In genomic region chr17:75877848-75878247, GRCm38 (mm10) we compare ENCODE assay signal across 13 mouse cellular contexts.
DNase-seq lines count a peak whose midpoint lies in the region; ATAC-seq and TF ChIP-seq lines count a peak whose summit lies in the region.
"Had no signal": no experiment of that assay in that cellular context is flagged by ENCODE, and none has a peak within 500 bp of the region (broad histone marks: within the 10 kb centered on the region; RNA-seq: fewer than 3 reads in every experiment).

No protein-coding gene starts in this region.

- no peak for DNase-seq in kidney, adult 2 months
- no peak for DNase-seq in midbrain, embryonic 10.5 days (ENCODE audit: low spot score)
- DNase-seq in Patski (ENCODE audit: low read depth, low spot score) = no peak
- DNase-seq in midbrain, postnatal 0 days (ENCODE audit: low spot score) = peak; percentile 37
- DNase-seq in heart, postnatal 25 days (ENCODE audit: low spot score) = no peak
- no peak for DNase-seq in gastrocnemius, postnatal 36 days
- DNase-seq: kidney, postnatal 14 days; right cerebral cortex, postnatal 4 days had no signal

- ATAC-seq in kidney, embryonic 14.5 days (ENCODE audit: low FRiP score, low TSS enrichment) = no peak
- peak; percentile 50; the same call in 1 of the 2 replicates for ATAC-seq in midbrain, embryonic 13.5 days
- ATAC-seq in Patski = no peak
- no peak for ATAC-seq in midbrain, postnatal 0 days (ENCODE audit: low FRiP score)

- H3K4me2 ChIP-seq in kidney, embryonic 14.5 days (replicated peaks; ENCODE audit: low read depth, low read length) = no peak overlapping the region
- H3K4me2 ChIP-seq in midbrain, embryonic 13.5 days (replicated peaks) = no peak overlapping the region
- no peak overlapping the region for H3K4me2 ChIP-seq in midbrain, postnatal 0 days (ENCODE audit: low read depth, low read length, poor library complexity, severe bottlenecking)
- H3K4me2 ChIP-seq: heart, embryonic 15.5 days; hindbrain, embryonic 15.5 days had no signal

- no peak for TF ChIP-seq POLR2A in kidney, adult 2 months (IDR thresholded peaks at IDR 0.05; ENCODE audit: low read depth, low read length)

- no peaks in the 10 kb centered on the region for H3K9me3 ChIP-seq in kidney, embryonic 14.5 days (ENCODE audit: control insufficient read depth, low read length)
- H3K9me3 ChIP-seq in midbrain, embryonic 13.5 days = no peaks in the 10 kb centered on the region
- H3K9me3 ChIP-seq in midbrain, embryonic 10.5 days (replicated peaks) = no peaks in the 10 kb centered on the region
- H3K9me3 ChIP-seq in midbrain, postnatal 0 days (ENCODE audit: low read length) = no peaks in the 10 kb centered on the region
- H3K9me3 ChIP-seq: heart, embryonic 15.5 days; hindbrain, embryonic 15.5 days had no signal

- no peak overlapping the region for H3K4me3 ChIP-seq in kidney, adult 2 months (ENCODE audit: insufficient read depth, low read depth, low read length)
- H3K4me3 ChIP-seq in kidney, embryonic 14.5 days (ENCODE audit: low read length) = no peak overlapping the region
- H3K4me3 ChIP-seq in midbrain, embryonic 13.5 days (replicated peaks) = no peak overlapping the region
- no peak overlapping the region for H3K4me3 ChIP-seq in midbrain, embryonic 10.5 days
- no peak overlapping the region for H3K4me3 ChIP-seq in midbrain, postnatal 0 days (ENCODE audit: low read depth, low read length)
- H3K4me3 ChIP-seq: heart, embryonic 15.5 days; hindbrain, embryonic 15.5 days; megakaryocyte, embryonic 14.5 days had no signal

- TF ChIP-seq CTCF in kidney, adult 2 months (conservative IDR thresholded peaks at IDR 0.05; ENCODE audit: insufficient read depth, insufficient read length, low read depth, low read length) = peak; percentile 38; the same call in 1 of the 2 replicates
- peak; percentile 62 for TF ChIP-seq CTCF in Patski (IDR thresholded peaks at IDR 0.05)
- TF ChIP-seq CTCF in midbrain, postnatal 0 days (IDR thresholded peaks at IDR 0.05) = peak; percentile 72

- H3K9ac ChIP-seq in kidney, embryonic 14.5 days (ENCODE audit: low read depth, low read length) = no peak overlapping the region
- no peak overlapping the region for H3K9ac ChIP-seq in midbrain, embryonic 13.5 days (replicated peaks)
- H3K9ac ChIP-seq in midbrain, postnatal 0 days (replicated peaks; ENCODE audit: low read length, poor library complexity, severe bottlenecking) = no peak overlapping the region
- H3K9ac ChIP-seq: heart, embryonic 15.5 days; hindbrain, embryonic 15.5 days had no signal

- WGBS in kidney, adult 2 months = 18% methylated on average over 1 of the region's 1 CpGs
- 27% methylated on average over 1 of the region's 1 CpGs for WGBS in kidney, embryonic 14.5 days
- 28% methylated on average over 1 of the region's 1 CpGs for WGBS in midbrain, embryonic 13.5 days
- 37% methylated on average over 1 of the region's 1 CpGs for WGBS in midbrain, embryonic 10.5 days
- WGBS in midbrain, postnatal 0 days = 25% methylated on average over 1 of the region's 1 CpGs

- H3K36me3 ChIP-seq in kidney, adult 2 months (ENCODE audit: control insufficient read depth, insufficient read depth, low read length) = no peaks in the 10 kb centered on the region
- H3K36me3 ChIP-seq in kidney, embryonic 14.5 days (ENCODE audit: control insufficient read depth, insufficient read depth, low read length) = no peaks in the 10 kb centered on the region
- H3K36me3 ChIP-seq in midbrain, embryonic 13.5 days = no peaks in the 10 kb centered on the region
- H3K36me3 ChIP-seq in midbrain, embryonic 10.5 days = no peaks in the 10 kb centered on the region
- no peaks in the 10 kb centered on the region for H3K36me3 ChIP-seq in midbrain, postnatal 0 days (ENCODE audit: insufficient read depth, low read length)
- H3K36me3 ChIP-seq: heart, embryonic 15.5 days; hindbrain, embryonic 15.5 days had no signal

- no peaks in the 10 kb centered on the region for H3K4me1 ChIP-seq in kidney, adult 2 months (ENCODE audit: control insufficient read depth, insufficient read depth, low read length)
- no peaks in the 10 kb centered on the region for H3K4me1 ChIP-seq in kidney, embryonic 14.5 days (ENCODE audit: control insufficient read depth, insufficient read depth, low read length)
- no peaks in the 10 kb centered on the region for H3K4me1 ChIP-seq in midbrain, embryonic 13.5 days (replicated peaks)
- H3K4me1 ChIP-seq in midbrain, embryonic 10.5 days = no peaks in the 10 kb centered on the region
- H3K4me1 ChIP-seq in midbrain, postnatal 0 days (ENCODE audit: insufficient read depth, low read length) = no peaks in the 10 kb centered on the region
- H3K4me1 ChIP-seq: heart, embryonic 15.5 days; hindbrain, embryonic 15.5 days; megakaryocyte, embryonic 14.5 days had no signal

- no peak overlapping the region for H3K27ac ChIP-seq in kidney, adult 2 months (ENCODE audit: insufficient read depth, low read depth, low read length)
- no peak overlapping the region for H3K27ac ChIP-seq in kidney, embryonic 14.5 days (ENCODE audit: low read depth, low read length)
- H3K27ac ChIP-seq in midbrain, embryonic 13.5 days = no peak overlapping the region
- no peak overlapping the region for H3K27ac ChIP-seq in midbrain, embryonic 10.5 days (replicated peaks)
- no peak overlapping the region for H3K27ac ChIP-seq in midbrain, postnatal 0 days (ENCODE audit: low read depth, low read length)
- H3K27ac ChIP-seq: heart, embryonic 15.5 days; hindbrain, embryonic 15.5 days had no signal

- POLR2A ChIA-PET in Patski (lab: Charles Lee) = no interaction called here

- intact Hi-C loops in heart, postnatal 25 days (cut with DNase I) = no loop called here
- intact Hi-C loops in gastrocnemius, postnatal 36 days (cut with DNase I) = no loop called here

- CTCF ChIA-PET in Patski (lab: Charles Lee) = no interaction called here

- no peaks in the 10 kb centered on the region for H3K27me3 ChIP-seq in kidney, adult 2 months (replicated peaks; ENCODE audit: control insufficient read depth, insufficient read depth, low read length)
- no peaks in the 10 kb centered on the region for H3K27me3 ChIP-seq in kidney, embryonic 14.5 days (ENCODE audit: control insufficient read depth, insufficient read depth, low read length)
- H3K27me3 ChIP-seq in midbrain, embryonic 13.5 days = no peaks in the 10 kb centered on the region
- no peaks in the 10 kb centered on the region for H3K27me3 ChIP-seq in midbrain, embryonic 10.5 days (ENCODE audit: low read depth, poor library complexity, severe bottlenecking)
- no peaks in the 10 kb centered on the region for H3K27me3 ChIP-seq in Patski
- no peaks in the 10 kb centered on the region for H3K27me3 ChIP-seq in midbrain, postnatal 0 days (ENCODE audit: insufficient read depth, low read length)
- H3K27me3 ChIP-seq: heart, embryonic 15.5 days; hindbrain, embryonic 15.5 days; megakaryocyte, embryonic 14.5 days had no signal

- in situ Hi-C loops in Patski (cut with MboI; ENCODE audit: low pct_unique_long_range_greater_than_20kb) = no loop called here
